Mouse (Mus musculus) granulocyte monocyte progenitor cell, adult 5-6 weeks (primary cell): ENCODE measurements around the gene Ccdc154. TPM values are rescaled to one million over a fixed set of nuclear protein-coding genes. Genes with fewer than 3 reads are reported as not detected.
"Not testable (repeated sequence)": the region's sequence is repeated elsewhere in the genome, so short reads cannot be mapped to it uniquely, and the experiment has no call there.

Experiments used
- ATAC-seq: replicated peaks from 2 replicates; pipeline ENCODE4 v1.8.0; 2016; ENCODE audit warnings: mild to moderate bottlenecking, moderate TSS enrichment, inconsistent platforms; ENCODE audit not compliant: poor library complexity, severe bottlenecking
- total RNA-seq, 2 experiments: library from RNA; stranded (forward) in 1 of 2; stranded (reverse) in 1 of 2; fragments of 200-712, 200-1000 nt in 1 of 2; fragments of >200 nt in 1 of 2; fragmentation: Nextera tagmentation in 1 of 2; gene quantifications; 2 replicates each; pipeline ENCODE4 v1.2.3; 2014 to 2017

Gene Ccdc154
- total RNA-seq (2014; fragmentation: Nextera tagmentation), result 0.49 TPM in 1 of 2 replicates, not detected in the other
- 0.21 TPM in 1 of 2 replicates, not detected in the other for total RNA-seq (2017)

DNA sequence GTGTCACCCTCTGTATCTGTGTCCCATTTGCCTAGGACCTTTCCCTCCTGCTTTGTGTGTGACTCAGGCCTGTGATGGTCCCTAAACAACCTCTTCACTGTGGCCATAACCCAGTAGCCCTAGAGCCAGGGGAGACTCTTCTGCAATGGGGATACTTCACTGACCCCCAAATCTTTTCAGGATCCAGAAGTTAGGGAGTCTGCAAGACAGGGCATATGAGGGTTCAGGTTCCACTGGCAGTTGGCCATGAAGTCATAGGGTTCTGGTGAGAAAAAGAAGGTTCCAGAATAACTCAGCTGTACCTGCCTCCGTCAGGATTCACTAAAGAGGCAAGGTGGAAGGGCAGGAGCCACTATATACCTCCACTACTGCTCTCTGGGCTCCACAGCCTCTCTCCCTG, at the start of gene Ccdc154:
Gene Ccdc154, plus strand, starts transcription at position 301 of the 400 bp plus-strand sequence.
- no peak for ATAC-seq

DNA sequence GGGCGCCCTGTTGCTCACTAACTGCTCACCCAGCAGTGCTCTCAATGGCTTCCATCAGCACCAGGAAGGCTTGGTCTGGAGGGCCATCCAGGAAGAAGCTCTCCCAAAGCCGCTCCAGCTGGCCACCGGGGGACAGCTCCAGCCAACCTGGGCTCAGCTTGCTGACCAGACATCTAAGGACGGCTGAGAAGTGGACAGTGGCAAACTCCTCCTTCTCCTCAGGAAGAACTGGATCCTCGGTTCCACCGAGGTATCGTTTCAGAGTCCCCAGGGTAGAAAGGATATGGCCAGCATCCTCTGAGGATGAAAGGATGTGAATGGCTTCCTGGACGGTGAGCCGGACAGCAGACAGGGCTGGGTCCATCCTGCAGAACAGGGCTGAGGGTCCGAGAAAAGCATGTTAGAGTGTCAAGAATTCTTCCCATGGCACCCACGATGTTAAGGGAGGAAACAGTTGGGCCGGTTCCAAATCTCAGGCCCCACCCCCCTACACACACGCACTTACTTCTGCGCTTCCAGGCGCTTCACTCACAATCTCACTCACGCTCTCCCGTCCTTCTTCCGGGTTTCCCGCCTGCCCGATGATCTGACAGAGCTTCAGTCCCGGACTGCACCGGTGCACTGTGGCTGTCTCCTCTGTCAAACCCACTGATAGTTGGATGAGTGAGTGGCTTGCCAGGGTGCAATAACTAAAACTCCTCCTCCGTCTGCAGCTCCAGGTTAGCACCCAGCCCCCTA, 47.2 kb upstream of the Ccdc154 start:
- ATAC-seq, result peak; percentile 61

DNA sequence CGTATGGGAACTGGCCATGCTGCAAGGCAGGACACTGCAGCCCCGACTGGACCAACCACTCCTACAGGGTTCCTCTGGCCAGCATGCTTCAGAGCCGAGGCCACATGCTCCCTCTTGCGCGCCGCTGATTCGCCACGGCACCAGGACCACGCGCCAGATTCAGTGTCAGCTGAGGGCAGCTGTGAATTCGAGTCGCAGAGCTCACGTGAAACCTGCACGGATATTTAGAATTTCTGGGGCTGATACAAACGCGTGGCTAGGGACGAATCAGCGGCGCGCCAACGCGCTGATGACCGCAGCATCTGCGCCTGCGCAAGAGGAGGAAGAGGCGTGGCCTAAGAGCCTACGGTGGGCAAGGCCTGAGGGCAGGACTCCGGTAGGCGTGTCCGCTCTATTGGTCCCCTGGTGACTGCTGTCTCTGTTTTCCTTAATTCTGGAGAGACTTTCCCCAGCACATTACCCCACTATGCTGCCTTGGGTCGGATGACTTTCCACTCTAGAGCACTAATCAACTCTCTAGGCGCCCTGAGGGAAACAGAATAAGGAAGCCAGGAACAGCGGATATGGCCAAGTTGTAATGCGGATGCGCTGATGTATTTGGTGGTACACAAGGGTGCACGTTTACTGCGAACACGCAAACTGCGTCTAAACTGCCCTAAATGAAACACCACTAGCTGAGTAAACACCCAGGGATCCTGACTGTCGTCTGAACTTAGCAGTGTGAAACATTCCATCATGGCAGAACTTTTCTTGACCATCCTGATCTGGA, 46.4 kb upstream of the Ccdc154 start, which contains the start of gene Telo2:
Gene Telo2, minus strand, starts transcription at position 304 of the 769 bp plus-strand sequence.
- ATAC-seq, result peak; percentile 84

DNA sequence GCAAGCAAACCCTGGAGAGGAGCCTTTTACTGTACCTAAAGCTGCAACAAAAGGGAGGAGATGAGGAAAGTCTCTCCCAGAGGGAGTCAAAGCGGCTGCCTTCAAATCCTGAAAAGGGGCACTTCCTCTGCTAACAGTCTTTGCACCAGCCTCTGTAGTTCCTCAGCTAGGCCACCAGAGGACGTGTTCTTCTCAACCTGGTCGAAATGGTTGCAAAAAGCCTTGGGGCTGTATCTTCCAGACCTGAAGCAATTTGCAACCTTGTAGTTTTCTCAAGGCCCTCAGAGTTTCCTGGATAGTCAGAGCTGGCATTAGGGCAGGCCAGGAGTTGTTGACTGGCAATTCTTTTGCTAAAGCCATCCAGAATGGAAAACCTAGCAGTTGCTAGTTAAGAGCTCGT, 45.0 kb upstream of the Ccdc154 start:
- ATAC-seq, result peak; percentile 32; the same call in 1 of the 2 replicates

DNA sequence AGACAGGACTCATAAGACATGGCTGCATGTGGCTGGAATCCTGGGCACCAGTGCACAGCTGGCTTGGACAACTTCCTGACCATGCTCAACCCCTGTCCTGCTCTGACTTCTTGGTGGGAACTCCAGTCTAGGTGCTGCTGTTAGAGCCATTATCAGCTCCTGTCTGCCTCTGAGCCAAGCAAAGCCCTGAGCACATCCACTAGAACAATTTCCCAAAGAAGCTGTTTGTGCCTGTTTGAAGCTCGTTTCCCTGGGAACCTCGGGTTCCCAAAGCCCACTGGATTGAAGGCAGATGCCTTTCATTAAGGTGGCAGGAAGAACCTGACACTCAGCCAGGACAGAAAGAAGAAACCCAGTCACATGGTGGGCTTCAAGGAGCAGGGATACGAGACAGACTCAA, 41.9 kb upstream of the Ccdc154 start, which contains the start of gene Ptx4:
Gene Ptx4, plus strand, starts transcription at position 355 of the 400 bp plus-strand sequence.
- ATAC-seq, result no peak

DNA sequence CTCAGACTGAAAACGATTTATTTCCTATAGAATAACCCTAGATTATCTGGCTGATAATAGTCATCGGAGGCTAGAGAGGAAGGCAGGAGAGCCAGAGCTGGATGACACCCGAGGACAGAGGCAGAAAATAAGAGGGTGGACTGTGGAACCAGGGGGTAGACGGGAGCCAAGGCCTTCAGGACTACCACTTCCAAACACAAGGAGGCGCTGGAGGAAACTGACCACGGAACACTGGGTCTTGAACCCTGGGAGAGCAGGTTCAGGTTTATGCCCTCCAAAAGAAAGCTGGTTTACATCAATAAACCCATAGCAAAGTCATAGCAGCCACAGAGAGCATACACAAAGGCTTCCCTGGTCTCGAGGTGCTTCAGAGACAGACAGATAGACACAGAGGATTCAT, 38.3 kb upstream of the Ccdc154 start:
- peak; percentile 68 for ATAC-seq

DNA sequence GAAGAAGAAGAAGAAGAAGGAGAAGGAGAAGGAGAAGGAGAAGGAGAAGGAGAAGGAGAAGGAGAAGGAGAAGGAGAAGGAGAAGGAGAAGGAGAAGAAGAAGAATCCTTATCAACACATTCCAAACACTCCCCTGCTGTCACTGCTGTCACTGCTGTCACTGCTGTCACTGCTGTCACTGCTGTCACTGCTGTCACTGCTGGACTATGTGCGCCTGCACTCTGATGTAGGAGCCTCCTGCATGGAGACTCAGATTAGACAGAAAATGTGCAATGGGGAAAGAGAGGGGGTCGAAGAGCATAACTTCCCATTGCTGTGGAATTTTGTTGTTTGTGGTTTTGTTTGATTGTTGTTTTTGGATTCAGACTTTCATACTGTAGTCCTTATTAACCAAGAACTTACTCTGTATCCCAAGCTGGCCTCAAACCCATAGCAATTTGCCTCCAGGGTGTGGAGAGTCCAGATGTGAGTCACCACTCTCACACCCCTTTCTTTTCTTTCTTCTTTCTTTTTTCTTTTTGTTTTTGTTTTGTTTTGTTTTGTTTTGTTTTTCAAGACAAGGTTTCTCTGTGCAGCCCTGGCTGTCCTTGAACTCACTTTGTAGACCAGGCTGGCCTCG, 36.7 kb upstream of the Ccdc154 start:
- not testable (repeated sequence) for ATAC-seq

DNA sequence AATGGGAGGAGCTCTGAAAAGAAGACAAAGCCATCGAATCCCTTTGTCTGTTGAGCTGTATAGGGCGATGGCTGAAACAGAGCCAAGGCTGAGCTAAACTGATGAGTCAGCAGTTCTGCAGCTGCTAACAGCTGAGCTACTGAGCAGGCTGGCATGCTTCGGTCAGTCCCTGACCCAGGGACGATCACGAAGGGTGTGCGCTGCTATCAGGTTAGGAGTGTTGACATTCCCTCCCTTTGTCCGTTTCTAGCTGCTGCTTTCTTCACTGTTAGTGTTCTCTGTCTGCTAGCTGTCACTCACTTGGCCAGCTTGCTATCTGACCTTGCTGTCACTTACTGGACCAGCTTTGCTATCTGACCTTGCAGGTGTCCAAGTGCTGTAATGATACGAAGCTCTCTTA, 35.2 kb upstream of the Ccdc154 start:
- ATAC-seq, result no peak

DNA sequence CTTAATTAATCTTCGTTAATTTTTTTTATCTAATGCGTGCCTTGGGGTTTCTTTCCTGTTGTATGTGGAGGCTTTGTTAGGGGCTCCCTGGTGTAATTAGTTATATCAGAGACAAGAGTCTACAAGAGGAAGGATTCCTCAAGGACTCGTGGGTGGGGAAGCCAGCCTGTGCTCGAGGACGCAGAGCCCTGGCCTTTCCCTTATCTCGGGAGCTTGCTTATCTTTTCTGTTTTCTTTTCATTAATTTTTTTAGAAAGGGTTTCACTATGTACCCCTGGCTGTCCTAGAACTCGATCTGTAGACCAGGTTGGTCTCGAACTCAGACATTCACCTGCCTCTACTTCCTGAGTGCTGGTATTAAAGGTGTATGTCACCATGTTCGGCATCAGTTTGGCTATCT, 34.6 kb upstream of the Ccdc154 start:
- no peak for ATAC-seq

DNA sequence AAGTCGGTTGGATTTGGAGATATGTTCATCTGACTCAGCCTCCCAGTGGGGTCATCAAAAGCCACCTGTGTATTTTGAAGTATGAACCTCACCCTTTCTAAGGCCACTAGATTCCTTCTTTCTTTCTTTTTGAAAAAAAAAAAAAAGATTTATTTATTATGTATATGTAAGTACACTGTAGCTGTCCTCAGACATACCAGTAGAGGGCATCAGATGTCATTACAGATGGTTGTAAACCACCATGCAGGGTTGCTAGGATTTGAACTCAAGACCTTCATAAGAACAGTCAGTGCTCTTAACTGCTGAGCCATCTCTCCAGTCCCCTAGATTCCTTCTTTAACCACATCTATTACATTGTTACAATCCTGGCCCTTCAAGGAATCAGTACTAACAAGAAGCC, 32.2 kb upstream of the Ccdc154 start:
- no peak for ATAC-seq

DNA sequence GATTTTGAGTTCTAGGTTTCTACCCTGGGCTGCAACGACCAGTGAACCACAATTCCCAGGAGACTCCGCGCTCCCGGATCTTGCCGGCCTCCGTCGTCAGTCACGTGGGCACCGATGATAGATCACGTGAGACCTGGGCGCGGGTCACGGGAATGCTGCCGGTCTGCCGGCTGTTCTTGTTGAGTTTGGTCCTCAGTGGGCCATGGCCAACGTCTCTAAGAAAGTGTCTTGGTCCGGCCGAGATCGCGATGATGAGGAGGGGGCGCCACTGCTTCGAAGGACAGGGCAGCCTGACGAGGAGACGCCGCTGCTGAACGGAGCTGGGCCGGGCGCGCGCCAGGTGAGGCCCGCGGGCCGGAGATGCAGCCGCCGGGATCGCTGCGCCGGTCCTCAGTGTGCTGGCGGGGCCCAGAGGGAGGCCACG, 29.0 kb upstream of the Ccdc154 start, which contains the start of gene Clcn7:
Gene Clcn7, plus strand, starts transcription at position 117 of the 424 bp plus-strand sequence.
- ATAC-seq, result peak; percentile 74

DNA sequence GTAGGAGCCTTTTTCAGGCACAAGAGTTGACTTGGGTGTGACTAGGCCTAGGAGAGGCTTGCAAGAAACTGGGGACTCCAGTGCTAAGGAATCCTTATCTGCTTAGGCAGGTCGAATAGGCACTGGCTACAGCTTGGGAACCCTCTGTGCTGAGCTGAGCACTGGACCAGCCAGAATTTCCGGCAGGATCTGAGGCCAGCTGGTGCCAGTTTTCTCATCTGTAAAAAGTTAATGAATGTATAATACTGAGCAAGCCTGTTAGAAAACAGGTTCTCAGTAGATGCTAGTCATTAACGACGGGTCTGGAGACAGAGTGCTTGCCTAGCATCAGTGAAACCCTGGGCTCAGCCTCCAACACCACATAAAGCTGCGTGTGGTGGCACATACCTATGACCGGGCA, 26.6 kb upstream of the Ccdc154 start:
- no peak for ATAC-seq

DNA sequence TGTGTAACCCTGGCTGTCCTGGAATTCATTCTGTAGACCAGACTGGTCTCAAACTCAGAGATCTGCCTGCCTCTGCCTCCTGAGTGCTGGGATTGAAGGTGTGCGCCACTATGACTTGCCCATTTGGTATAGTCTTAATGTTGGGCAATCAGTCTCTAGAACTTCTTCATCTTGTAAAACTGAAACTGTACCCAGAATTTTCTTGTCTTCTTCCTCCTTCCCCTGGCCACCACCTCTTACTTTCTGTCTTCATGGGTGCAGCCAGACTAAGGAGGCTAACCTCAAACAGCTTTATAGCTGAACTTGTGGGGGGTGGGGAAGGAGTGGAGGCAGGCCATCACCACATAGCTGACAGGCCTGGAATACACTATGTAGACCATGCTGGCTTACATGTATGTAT, 23.5 kb upstream of the Ccdc154 start:
- peak; percentile 77 for ATAC-seq

DNA sequence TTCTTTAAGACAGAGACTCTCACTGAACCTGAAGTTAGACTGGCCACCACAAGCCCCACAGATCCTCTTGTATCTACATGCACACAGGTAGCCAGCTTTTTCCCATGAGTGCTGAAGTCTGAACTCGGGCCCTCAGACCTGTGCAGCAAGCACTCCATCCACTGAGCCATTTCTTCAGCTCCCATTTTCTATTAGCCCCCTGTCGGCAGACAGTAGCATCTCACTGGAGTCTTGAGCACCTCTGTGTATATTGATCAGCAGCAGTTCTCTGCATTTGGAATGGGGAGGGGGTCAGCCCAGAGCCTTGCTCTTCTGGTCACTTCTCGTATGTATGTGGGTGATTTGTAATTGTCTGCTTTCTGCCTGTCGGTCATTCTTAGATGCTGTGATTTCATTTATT, 22.3 kb upstream of the Ccdc154 start:
- ATAC-seq, result no peak

DNA sequence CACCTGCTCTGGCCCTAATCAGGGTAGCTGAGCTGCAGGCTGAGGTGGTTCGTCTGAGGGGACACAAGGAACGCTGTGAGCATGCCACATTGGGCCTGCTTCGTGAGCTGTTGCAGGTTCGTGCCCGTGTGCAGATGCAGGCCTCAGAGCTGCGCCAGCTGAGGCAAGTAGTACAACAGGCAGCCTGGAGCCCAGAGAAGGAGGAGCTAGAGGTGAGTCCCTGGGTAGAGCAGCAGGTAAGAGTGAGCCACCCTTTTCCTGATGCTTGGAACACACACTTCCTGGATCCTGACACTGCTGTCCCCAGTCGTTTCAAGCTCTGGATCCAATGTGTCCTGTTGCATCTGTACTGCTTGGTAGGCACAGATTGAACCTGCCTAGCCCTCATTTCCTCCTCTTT, 1.1 kb downstream of the Ccdc154 start:
- no peak for ATAC-seq

DNA sequence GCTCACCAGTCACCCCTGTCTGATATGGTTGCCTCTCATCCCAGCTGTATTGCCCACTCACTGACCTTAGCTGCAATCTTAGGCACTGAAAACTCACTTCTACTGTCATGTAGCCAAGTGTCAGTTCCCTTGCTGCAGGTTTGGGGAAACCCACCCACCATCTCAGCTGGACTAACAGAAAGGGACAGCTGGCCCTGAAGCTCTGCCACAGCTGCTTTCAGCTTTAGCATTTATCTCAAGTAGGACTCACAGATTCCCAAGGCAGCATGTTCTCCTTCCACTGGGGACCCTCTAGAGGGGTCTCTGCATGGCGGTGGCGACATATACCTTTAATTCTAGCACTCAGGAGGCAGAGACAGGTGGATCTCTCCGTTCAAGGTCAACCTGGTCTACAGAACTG, 2.5 kb downstream of the Ccdc154 start:
- ATAC-seq, result no peak

DNA sequence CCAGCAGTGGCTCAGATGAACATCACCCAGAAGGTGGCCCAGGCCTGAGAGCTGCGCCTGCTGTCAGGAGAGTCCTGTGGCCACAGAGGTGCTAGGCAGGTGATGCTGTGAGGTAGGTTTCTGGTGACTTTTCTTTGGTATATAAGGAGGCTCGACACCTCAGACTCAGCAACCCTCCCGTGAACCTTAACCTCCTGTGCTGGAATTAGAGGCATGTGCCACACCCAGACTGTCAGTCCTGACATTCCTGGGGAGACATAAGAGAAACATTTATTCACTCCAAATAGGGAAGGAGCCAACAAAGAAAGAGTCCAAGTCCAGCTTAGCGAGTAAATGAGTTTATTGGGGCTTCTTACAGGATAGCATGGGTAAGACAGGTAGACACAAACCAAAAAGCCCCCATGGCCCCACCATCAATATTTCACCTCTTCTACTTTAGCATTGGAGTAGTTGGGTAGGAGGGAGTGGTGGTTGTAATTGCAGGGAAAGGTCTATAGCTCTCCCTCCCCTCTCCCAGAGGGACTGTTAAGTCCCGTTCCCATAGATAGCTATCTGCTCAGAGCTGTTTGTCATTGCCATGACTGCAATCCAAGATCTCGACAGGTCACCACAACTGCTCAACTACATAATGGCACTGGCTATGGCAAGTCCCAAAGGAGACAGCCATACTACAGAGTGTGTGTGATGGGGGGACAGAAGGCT, 3.9 kb downstream of the Ccdc154 start:
- ATAC-seq, result no peak

DNA sequence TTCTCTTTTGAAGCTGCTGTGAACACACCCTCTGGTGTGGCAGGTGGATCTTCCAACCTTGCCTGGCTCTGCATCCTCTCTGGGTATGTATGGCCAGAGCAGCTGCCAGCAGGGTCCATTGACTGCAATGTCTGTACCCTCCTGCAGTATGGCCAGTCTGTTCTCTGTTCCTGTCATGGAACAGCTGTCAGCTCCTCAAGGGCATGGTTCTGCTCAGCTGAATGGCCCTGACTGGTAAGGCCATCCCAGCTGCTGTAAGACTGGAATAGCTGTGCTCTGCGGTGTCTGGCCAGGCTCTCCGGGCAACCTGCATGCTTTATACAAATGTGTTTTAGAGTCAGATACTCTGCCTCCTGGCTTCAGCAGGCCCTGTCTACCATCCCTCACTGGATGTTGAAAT, 7.4 kb downstream of the Ccdc154 start:
- no peak for ATAC-seq

DNA sequence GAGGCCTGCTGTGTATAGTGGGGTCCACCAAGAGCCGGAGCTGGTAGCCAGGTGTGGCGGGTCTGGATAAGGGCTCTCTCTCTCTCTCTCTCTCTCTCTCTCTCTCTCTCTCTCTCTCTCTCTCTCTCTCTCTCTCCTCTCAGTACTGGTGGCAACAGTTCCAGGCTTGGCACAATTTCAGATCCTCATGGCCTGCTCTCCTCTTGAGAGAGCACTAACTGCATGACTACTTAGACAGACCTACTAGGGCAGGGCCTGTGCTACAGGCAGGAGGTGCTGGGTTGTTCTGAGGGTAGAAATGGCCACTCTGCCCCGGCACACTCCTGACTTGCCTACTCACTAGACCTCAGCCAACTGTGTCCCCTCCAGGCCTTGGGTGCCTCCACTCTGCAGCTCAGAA, 10.3 kb downstream of the Ccdc154 start:
- ATAC-seq, result no peak

DNA sequence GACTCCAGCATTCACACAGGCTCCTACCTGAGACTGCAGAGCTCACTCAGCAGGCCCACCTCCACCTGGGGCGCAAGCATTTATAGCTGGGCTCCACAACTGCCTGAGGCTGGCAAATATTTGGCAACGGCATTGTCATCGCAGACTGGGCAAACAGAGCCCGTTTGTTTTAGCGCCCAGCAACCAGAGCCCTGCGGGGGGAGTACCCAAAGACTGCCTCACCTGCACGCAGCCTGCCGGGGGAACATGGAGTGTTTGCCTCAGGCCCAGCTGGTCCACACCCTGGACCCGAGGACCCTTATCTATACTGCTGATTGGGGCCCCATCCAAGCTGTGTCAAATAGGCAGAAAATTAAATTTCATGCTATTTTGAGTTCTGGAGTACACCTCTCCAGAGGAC, 13.2 kb downstream of the Ccdc154 start, which contains the start of gene Gm38655:
Gene Gm38655, minus strand, starts transcription at position 61 of the 400 bp plus-strand sequence.
- ATAC-seq, result no peak
